Mouse (Mus musculus): ENCODE measurements around the gene Exo1. TPM values are rescaled to one million over a fixed set of nuclear protein-coding genes. Genes with fewer than 3 reads are reported as not detected.

The Exo1 gene
- polyA plus RNA-seq (2015; fragmentation: Nextera tagmentation; extraction: Ambion mirVana), result 2.9 and 3.3 TPM in 2 replicates

DNA sequence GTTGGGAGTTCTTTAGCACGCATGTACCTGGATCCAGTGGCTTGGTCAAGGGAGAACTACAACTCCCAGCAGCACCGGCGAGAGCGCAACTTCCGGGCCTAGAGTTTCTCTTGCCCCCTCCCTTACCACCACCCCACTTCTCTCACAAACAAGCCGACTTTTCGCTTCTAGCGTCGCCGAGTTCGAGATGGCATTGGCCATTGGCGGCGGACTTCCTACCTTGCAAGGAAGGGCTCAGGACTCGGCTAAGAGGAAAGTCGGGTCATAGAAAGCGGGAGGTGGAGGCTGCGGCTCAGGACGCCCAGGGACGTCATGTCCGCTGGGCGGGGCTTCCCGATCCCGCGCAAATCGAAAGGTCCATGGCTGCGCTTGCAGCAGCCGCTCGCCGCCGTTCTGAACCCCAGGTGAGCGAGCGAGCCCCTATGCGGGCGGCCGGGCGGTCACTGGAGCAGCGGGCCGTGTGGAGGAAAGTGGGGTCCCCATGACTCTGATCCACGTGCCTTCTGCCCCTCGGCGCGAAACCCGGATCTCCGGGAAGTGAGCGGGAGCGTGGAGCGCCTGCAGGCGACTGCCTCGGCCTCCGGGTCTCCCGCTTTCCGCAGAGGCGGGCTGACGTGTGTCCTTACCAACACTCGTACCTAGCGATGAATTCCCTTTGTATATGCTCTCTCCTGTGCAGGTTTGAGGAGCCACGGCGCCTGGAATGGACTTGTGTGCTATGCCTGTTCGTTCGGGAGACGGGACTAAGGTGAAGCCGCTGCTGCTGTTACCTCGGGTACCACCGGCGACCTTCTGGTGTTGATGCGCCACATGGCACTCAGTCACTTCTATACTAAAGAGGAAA, at the start of gene Exo1:
Gene Exo1, plus strand, starts transcription at position 129 of the 844 bp plus-strand sequence.

DNA sequence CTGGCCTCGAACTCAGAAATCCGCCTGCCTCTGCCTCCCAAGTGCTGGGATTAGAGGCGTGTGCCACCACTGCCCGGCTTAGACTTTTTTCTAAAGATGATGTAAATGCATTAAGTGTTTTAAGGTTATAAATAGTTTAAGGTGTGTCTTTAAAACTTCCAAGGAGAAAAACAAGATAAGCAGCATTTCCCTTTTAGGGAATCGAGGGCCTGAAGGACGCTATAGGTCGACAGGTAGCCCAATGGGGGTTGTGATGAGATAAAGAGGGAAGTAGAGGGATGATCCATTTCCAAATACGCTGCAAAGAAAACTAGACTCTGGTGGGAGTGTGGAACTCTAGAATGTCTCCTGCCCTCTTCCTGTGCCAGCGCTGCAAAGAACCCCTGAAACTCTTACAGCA, 39.6 kb downstream of the Exo1 start, which contains the start of gene Gm38100:
Gene Gm38100, plus strand, starts transcription at position 301 of the 400 bp plus-strand sequence.

Other genes starting within 250 kb of the Exo1 start
- 10.3 and 11.2 TPM in 2 replicates for gene Opn3, start 187.8 kb upstream of the Exo1 start, polyA plus RNA-seq (2015; fragmentation: Nextera tagmentation; extraction: Ambion mirVana)
- gene Chml, start 187.7 kb upstream of the Exo1 start, polyA plus RNA-seq (2015; fragmentation: Nextera tagmentation; extraction: Ambion mirVana), result 2.5 and 2.8 TPM in 2 replicates
- gene Wdr64, start 182.0 kb upstream of the Exo1 start, polyA plus RNA-seq (2015; fragmentation: Nextera tagmentation; extraction: Ambion mirVana), result not detected in 2 replicates
- not detected in 2 replicates for gene Gm38100, start 39.7 kb downstream of the Exo1 start, polyA plus RNA-seq (2015; fragmentation: Nextera tagmentation; extraction: Ambion mirVana)
- gene Rbm8a2, start 98.5 kb downstream of the Exo1 start, polyA plus RNA-seq (2015; fragmentation: Nextera tagmentation; extraction: Ambion mirVana), result 0.37 and 0.61 TPM in 2 replicates